17 mouse cellular contexts compared by ENCODE assay signal in the genomic region with DNA sequence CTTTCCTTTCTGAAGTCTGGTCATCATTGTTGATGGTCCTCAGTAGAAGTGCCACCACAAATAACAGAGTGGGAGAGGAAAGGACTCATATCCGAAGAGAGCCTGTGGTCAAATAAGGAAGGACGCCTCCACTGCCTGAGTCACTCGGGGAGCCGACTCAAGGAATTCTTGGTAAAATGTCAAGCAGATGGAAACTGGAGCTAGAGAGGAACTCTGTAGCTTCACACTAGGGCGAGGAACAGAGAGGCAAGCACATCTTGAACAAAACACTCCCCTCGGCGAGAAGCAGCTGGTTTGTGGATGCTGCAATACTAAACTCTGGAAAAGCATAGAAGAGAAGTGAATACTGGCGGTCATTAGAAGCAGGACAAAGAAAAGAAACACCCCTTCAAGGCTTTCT.
DNase-seq lines count a peak whose midpoint lies in the region; ATAC-seq and TF ChIP-seq lines count a peak whose summit lies in the region.
"Had no signal": no experiment of that assay in that cellular context is flagged by ENCODE, and none has a peak within 500 bp of the region (broad histone marks: within the 10 kb centered on the region; RNA-seq: fewer than 3 reads in every experiment).

No protein-coding gene starts in this region.

- no peaks in the 10 kb centered on the region for H3K36me3 ChIP-seq in myocyte (ENCODE audit: control insufficient read depth, insufficient read depth)
- H3K36me3 ChIP-seq in forebrain, postnatal 0 days (ENCODE audit: insufficient read depth): no peaks in the 10 kb centered on the region
- peaks cover 3% of the 10 kb centered on the region; the same call in 1 of the 2 replicates for H3K36me3 ChIP-seq in kidney, embryonic 16.5 days (ENCODE audit: insufficient read depth, low read length)
- H3K36me3 ChIP-seq: forebrain, embryonic 15.5 days had no signal

- peak; percentile 23 to 57 for DNase-seq in layer of hippocampus, adult 2 months (ENCODE audit: low spot score in 2 of 2)
- no peak for DNase-seq in layer of hippocampus, adult 9-10 months (ENCODE audit: low spot score)
- DNase-seq in frontal cortex, postnatal 14 days (ENCODE audit: low spot score in 2 of 2): peak; percentile 13 to 19
- DNase-seq in heart, postnatal 25 days (ENCODE audit: low spot score): peak; percentile 23
- DNase-seq in cerebellum, postnatal 25 days: no peak
- no peak for DNase-seq in forebrain, postnatal 0 days
- DNase-seq: cerebellum, postnatal 14 days; thymus, adult 2 months had no signal

- peaks cover 25% of the 10 kb centered on the region for H3K79me2 ChIP-seq in myocyte (ENCODE audit: control insufficient read depth, insufficient read depth)

- WGBS in forebrain, postnatal 0 days: 92% methylated on average over 8 of the region's 8 CpGs
- 92% methylated on average over 8 of the region's 8 CpGs for WGBS in kidney, embryonic 16.5 days

- H3K4me2 ChIP-seq in myocyte (ENCODE audit: low read depth): peak overlapping the region; percentile 64
- no peak overlapping the region for H3K4me2 ChIP-seq in forebrain, postnatal 0 days (ENCODE audit: low read depth)
- no peak overlapping the region for H3K4me2 ChIP-seq in kidney, embryonic 16.5 days (replicated peaks; ENCODE audit: low read depth, low read length)
- H3K4me2 ChIP-seq: embryonic facial prominence, embryonic 13.5 days; forebrain, embryonic 15.5 days; limb, embryonic 12.5 days had no signal

- ATAC-seq in forebrain, postnatal 0 days: no peak
- ATAC-seq in kidney, embryonic 16.5 days (ENCODE audit: low FRiP score, low TSS enrichment): no peak
- ATAC-seq: forebrain, embryonic 15.5 days; inflammation-experienced regulatory T-cells, adult 6 months; Patski had no signal

- no peaks in the 10 kb centered on the region for H3K9me3 ChIP-seq in forebrain, postnatal 0 days (ENCODE audit: low read length)
- H3K9me3 ChIP-seq in kidney, embryonic 16.5 days (ENCODE audit: low read length): peaks cover 3% of the 10 kb centered on the region; the same call in 1 of the 2 replicates
- H3K9me3 ChIP-seq: embryonic facial prominence, embryonic 13.5 days; forebrain, embryonic 15.5 days; limb, embryonic 12.5 days had no signal

- H3K9ac ChIP-seq in forebrain, postnatal 0 days: no peak overlapping the region
- no peak overlapping the region for H3K9ac ChIP-seq in kidney, embryonic 16.5 days (replicated peaks; ENCODE audit: low read length)
- H3K9ac ChIP-seq: embryonic facial prominence, embryonic 13.5 days; forebrain, embryonic 15.5 days; limb, embryonic 12.5 days had no signal

- no peak for TF ChIP-seq POLR2A in myocyte (IDR thresholded peaks at IDR 0.05; ENCODE audit: insufficient read length, low read depth)

- H3K4me1 ChIP-seq in forebrain, postnatal 0 days (ENCODE audit: insufficient read depth): no peaks in the 10 kb centered on the region
- no peaks in the 10 kb centered on the region for H3K4me1 ChIP-seq in kidney, embryonic 16.5 days (ENCODE audit: insufficient read depth, low read length)
- H3K4me1 ChIP-seq: embryonic facial prominence, embryonic 13.5 days; forebrain, embryonic 15.5 days; limb, embryonic 12.5 days had no signal

- no peak for TF ChIP-seq CTCF in layer of hippocampus, adult 2 months (conservative IDR thresholded peaks at IDR 0.05)
- no peak for TF ChIP-seq CTCF in forebrain, postnatal 0 days (IDR thresholded peaks at IDR 0.05; ENCODE audit: low read depth)

- no peak overlapping the region for H3ac ChIP-seq in myocyte (ENCODE audit: control insufficient read depth, insufficient read length)

- intact Hi-C loops in heart, postnatal 25 days (cut with DNase I): no loop called here

- H3K4me3 ChIP-seq in layer of hippocampus, adult 2 months: no peak overlapping the region
- no peak overlapping the region for H3K4me3 ChIP-seq in myocyte
- no peak overlapping the region for H3K4me3 ChIP-seq in forebrain, postnatal 0 days (ENCODE audit: low read depth, low read length)
- H3K4me3 ChIP-seq in kidney, embryonic 16.5 days (ENCODE audit: low read length): no peak overlapping the region
- H3K4me3 ChIP-seq: embryonic facial prominence, embryonic 13.5 days; forebrain, embryonic 15.5 days; limb, embryonic 12.5 days had no signal

- H3K27me3 ChIP-seq in myocyte (ENCODE audit: control insufficient read depth, insufficient read depth, insufficient read length): no peaks in the 10 kb centered on the region
- H3K27me3 ChIP-seq in forebrain, postnatal 0 days (ENCODE audit: insufficient read depth, low read length): no peaks in the 10 kb centered on the region
- H3K27me3 ChIP-seq in kidney, embryonic 16.5 days (ENCODE audit: insufficient read depth, low read length): no peaks in the 10 kb centered on the region
- H3K27me3 ChIP-seq: CH12.LX; embryonic facial prominence, embryonic 13.5 days; forebrain, embryonic 15.5 days; limb, embryonic 12.5 days; Patski had no signal

- H3K27ac ChIP-seq in layer of hippocampus, adult 2 months: peak overlapping the region; percentile 43; the same call in 1 of the 2 replicates
- H3K27ac ChIP-seq in forebrain, postnatal 0 days (ENCODE audit: low read depth, low read length): no peak overlapping the region
- no peak overlapping the region for H3K27ac ChIP-seq in kidney, embryonic 16.5 days (ENCODE audit: low read length)
- H3K27ac ChIP-seq: embryonic facial prominence, embryonic 13.5 days; forebrain, embryonic 15.5 days; kidney, postnatal 0 days; limb, embryonic 12.5 days had no signal

TF ChIP-seq in myocyte, 11 proteins besides CTCF, POLR2A, EP300 and RAD21:
- TF ChIP-seq POLR2AphosphoS2 (IDR thresholded peaks at IDR 0.05; ENCODE audit: insufficient read length, low read depth): no peak
- no peak for TF ChIP-seq E2F4 (IDR thresholded peaks at IDR 0.05; ENCODE audit: insufficient read depth)
- TF ChIP-seq MYOD1 (IDR thresholded peaks at IDR 0.05; ENCODE audit: control insufficient read depth in 1 of 3, insufficient read length in 2 of 3, low read depth in 2 of 3): peak in 1 of 3 experiments; percentile 39
- TF ChIP-seq TCF3 (IDR thresholded peaks at IDR 0.05; ENCODE audit: insufficient read length, low read depth): no peak
- no peak for TF ChIP-seq TCF12 (IDR thresholded peaks at IDR 0.05; ENCODE audit: insufficient read depth, poor library complexity, severe bottlenecking)
- no peak for TF ChIP-seq MAX (IDR thresholded peaks at IDR 0.05; ENCODE audit: low read depth)

Comparison
In these comparisons a context has a peak if more than half of its experiments do, and no peak if none do; other contexts are left out.
1. DNase-seq: peak in layer of hippocampus, adult 2 months (2 of 2), frontal cortex, postnatal 14 days (2 of 2) and heart, postnatal 25 days (single experiment); none in layer of hippocampus, adult 9-10 months (single experiment), cerebellum, postnatal 25 days (0 of 2) and forebrain, postnatal 0 days (single experiment).